In genomic region chr4:132507210-132507609, GRCm38 (mm10) we compare ENCODE assay signal across 14 mouse cellular contexts. TPM values are rescaled to one million over a fixed set of nuclear protein-coding genes. Genes with fewer than 3 reads are reported as not detected.
DNase-seq lines count a peak whose midpoint lies in the region; ATAC-seq and TF ChIP-seq lines count a peak whose summit lies in the region.
"Had no signal": no experiment of that assay in that cellular context is flagged by ENCODE, and none has a peak within 500 bp of the region (broad histone marks: within the 10 kb centered on the region; RNA-seq: fewer than 3 reads in every experiment).

No protein-coding gene starts in this region.

- dilution Hi-C loops in CH12.LX (cut with MboI; ENCODE audit: extremely low pct_ligation_motif_present, extremely low pct_unique_long_range_greater_than_20kb, low sequenced_read_pairs) = no loop called here

- H3K4me2 ChIP-seq in heart, embryonic 13.5 days = peak overlapping the region; percentile 14; the same call in 1 of the 2 replicates
- H3K4me2 ChIP-seq in CH12.LX (ENCODE audit: insufficient read depth, low read depth, poor library complexity, severe bottlenecking) = peak overlapping the region; percentile 98
- 0 out of 2 replicates have a peak overlapping the region, but pooled peaks have one; percentile 6 for H3K4me2 ChIP-seq in intestine, embryonic 15.5 days (replicated peaks)
- 0 out of 2 replicates have a peak overlapping the region, but pooled peaks have one; percentile 10 for H3K4me2 ChIP-seq in lung, embryonic 15.5 days
- H3K4me2 ChIP-seq in midbrain, embryonic 15.5 days = no peak overlapping the region
- H3K4me2 ChIP-seq: embryonic facial prominence, embryonic 12.5 days; limb, embryonic 15.5 days had no signal

- no peak for ATAC-seq in heart, embryonic 13.5 days (ENCODE audit: extremely low read depth, insufficient number of reproducible peaks, low FRiP score, low TSS enrichment)
- ATAC-seq in intestine, embryonic 15.5 days = no peak
- ATAC-seq in lung, embryonic 15.5 days (ENCODE audit: borderline replicate concordance, extremely low read depth, low FRiP score, low TSS enrichment) = no peak
- ATAC-seq in midbrain, embryonic 15.5 days (replicated peaks) = no peak
- ATAC-seq: forebrain, embryonic 16.5 days had no signal

- H3K36me3 ChIP-seq in heart, embryonic 13.5 days = no peaks in the 10 kb centered on the region
- H3K36me3 ChIP-seq in CH12.LX (replicated peaks in 1 of 2; ENCODE audit: control insufficient read depth in 1 of 2, insufficient read depth in 1 of 2, low read length in 1 of 2) = peaks cover 28 to 51% of the 10 kb centered on the region in 2 experiments
- no peaks in the 10 kb centered on the region for H3K36me3 ChIP-seq in intestine, embryonic 15.5 days
- H3K36me3 ChIP-seq in lung, embryonic 15.5 days = no peaks in the 10 kb centered on the region
- no peaks in the 10 kb centered on the region for H3K36me3 ChIP-seq in midbrain, embryonic 15.5 days (replicated peaks)
- H3K36me3 ChIP-seq: embryonic facial prominence, embryonic 12.5 days; limb, embryonic 15.5 days had no signal

- H3K4me3 ChIP-seq in heart, embryonic 13.5 days = no peak overlapping the region
- H3K4me3 ChIP-seq in CH12.LX (replicated peaks in 1 of 3; ENCODE audit: low read depth in 2 of 3, low read length in 2 of 3, poor library complexity in 1 of 3) = peak overlapping the region; percentile 1 to 96 (median 86)
- no peak overlapping the region for H3K4me3 ChIP-seq in intestine, embryonic 15.5 days (replicated peaks)
- no peak overlapping the region for H3K4me3 ChIP-seq in lung, embryonic 15.5 days
- no peak overlapping the region for H3K4me3 ChIP-seq in midbrain, embryonic 15.5 days
- H3K4me3 ChIP-seq: embryonic facial prominence, embryonic 12.5 days; limb, embryonic 15.5 days had no signal

- peak overlapping the region; percentile 17; the same call in 1 of the 2 replicates for H3K27ac ChIP-seq in heart, embryonic 13.5 days (replicated peaks)
- no peak overlapping the region for H3K27ac ChIP-seq in CH12.LX (ENCODE audit: insufficient read depth, low read depth)
- no peak overlapping the region for H3K27ac ChIP-seq in intestine, embryonic 15.5 days
- H3K27ac ChIP-seq in lung, embryonic 15.5 days = peak overlapping the region; percentile 25; the same call in 1 of the 2 replicates
- no peak overlapping the region for H3K27ac ChIP-seq in midbrain, embryonic 15.5 days
- H3K27ac ChIP-seq: embryonic facial prominence, embryonic 12.5 days; limb, embryonic 15.5 days had no signal

- no peak for TF ChIP-seq POLR2A in CH12.LX (IDR thresholded peaks at IDR 0.05; ENCODE audit: low read depth, low read length)

- H3K79me2 ChIP-seq in CH12.LX (replicated peaks; ENCODE audit: control insufficient read depth, extremely low read depth, insufficient read depth, poor library complexity, severe bottlenecking) = peaks cover 79% of the 10 kb centered on the region

- H3K27me3 ChIP-seq in heart, embryonic 13.5 days (replicated peaks) = no peaks in the 10 kb centered on the region
- no peaks in the 10 kb centered on the region for H3K27me3 ChIP-seq in CH12.LX (replicated peaks)
- no peaks in the 10 kb centered on the region for H3K27me3 ChIP-seq in intestine, embryonic 15.5 days (replicated peaks)
- H3K27me3 ChIP-seq in lung, embryonic 15.5 days = no peaks in the 10 kb centered on the region
- H3K27me3 ChIP-seq in midbrain, embryonic 15.5 days (replicated peaks) = no peaks in the 10 kb centered on the region; the same call in 1 of the 2 replicates
- H3K27me3 ChIP-seq: embryonic facial prominence, embryonic 12.5 days; limb, embryonic 15.5 days had no signal

- no peak for DNase-seq in heart, adult 18-20 months
- no peak for DNase-seq in CH12.LX (ENCODE audit: extremely low read depth)
- no peak for DNase-seq in gastrocnemius, postnatal 25 days
- no peak for DNase-seq in layer of hippocampus, adult 9-11 months
- DNase-seq: B cell, adult 2 months; cerebellum, adult 18-20 months; layer of hippocampus, postnatal 36 days had no signal

- WGBS in heart, embryonic 13.5 days = 40% methylated on average over 2 of the region's 2 CpGs
- 57% methylated on average over 2 of the region's 2 CpGs for WGBS in intestine, embryonic 15.5 days
- whole genome bisulfite sequencing in lung, embryonic 15.5 days = 50% methylated on average over 2 of the region's 2 CpGs
- WGBS in midbrain, embryonic 15.5 days = 29% methylated on average over 2 of the region's 2 CpGs

- TF ChIP-seq RAD21 in CH12.LX (IDR thresholded peaks at IDR 0.05; ENCODE audit: low read depth, low read length) = no peak

- no peak for TF ChIP-seq EP300 in CH12.LX (IDR thresholded peaks at IDR 0.05; ENCODE audit: low read length)

- no peak for TF ChIP-seq CTCF in CH12.LX (conservative IDR thresholded peaks at IDR 0.05 in 1 of 2, IDR thresholded peaks at IDR 0.05 in 1 of 2; ENCODE audit: low read depth in 2 of 2, low read length in 2 of 2)

- no peaks in the 10 kb centered on the region for H3K9me3 ChIP-seq in heart, embryonic 13.5 days
- H3K9me3 ChIP-seq in CH12.LX (replicated peaks; ENCODE audit: low read length) = no peaks in the 10 kb centered on the region
- no peaks in the 10 kb centered on the region for H3K9me3 ChIP-seq in intestine, embryonic 15.5 days
- H3K9me3 ChIP-seq in lung, embryonic 15.5 days = no peaks in the 10 kb centered on the region
- H3K9me3 ChIP-seq in midbrain, embryonic 15.5 days = no peaks in the 10 kb centered on the region
- H3K9me3 ChIP-seq: embryonic facial prominence, embryonic 12.5 days; limb, embryonic 15.5 days had no signal

- in situ Hi-C loops in CH12.LX (cut with MboI; ENCODE audit: low pct_ligation_motif_present, low pct_unique_long_range_greater_than_20kb, low sequenced_read_pairs) = loop anchor here (25.0 kb wide), 2 partner anchors 195 to 420 kb away; partner anchors contain the start of genes Epb41 and Rab42

- H3K9ac ChIP-seq in heart, embryonic 13.5 days = peak overlapping the region; percentile 60
- H3K9ac ChIP-seq in CH12.LX (ENCODE audit: insufficient read depth, low read depth) = peak overlapping the region; percentile 99
- no peak overlapping the region for H3K9ac ChIP-seq in intestine, embryonic 15.5 days
- H3K9ac ChIP-seq in lung, embryonic 15.5 days = peak overlapping the region; percentile 10; the same call in 1 of the 2 replicates
- H3K9ac ChIP-seq in midbrain, embryonic 15.5 days = no peak overlapping the region
- H3K9ac ChIP-seq: embryonic facial prominence, embryonic 12.5 days; limb, embryonic 15.5 days had no signal

- peaks cover 34% of the 10 kb centered on the region for H3K4me1 ChIP-seq in heart, embryonic 13.5 days
- H3K4me1 ChIP-seq in CH12.LX (ENCODE audit: control insufficient read depth in 1 of 2, insufficient read depth in 2 of 2) = peaks cover 12 to 58% of the 10 kb centered on the region in 2 experiments
- H3K4me1 ChIP-seq in intestine, embryonic 15.5 days (replicated peaks) = peaks cover 14% of the 10 kb centered on the region
- H3K4me1 ChIP-seq in lung, embryonic 15.5 days = peaks cover 25% of the 10 kb centered on the region
- peaks cover 9% of the 10 kb centered on the region for H3K4me1 ChIP-seq in midbrain, embryonic 15.5 days

RNA-seq across cellular contexts. Expression of gene Sesn2, which starts 3.1 kb away (rescaled TPM):
- 7.3 and 8.4 TPM in 2 replicates for polyA plus RNA-seq in heart, embryonic 13.5 days (2015; fragmentation: Nextera tagmentation; extraction: Ambion mirVana)
- 1 to 10 TPM; 2.8 TPM for total RNA-seq in heart, adult 18-20 months (2021)
- 44.3 and 68.1 TPM in 2 replicates for total RNA-seq in CH12.LX (2012; rRNA removed)
- 35.4 and 35.6 TPM in 2 replicates for total RNA-seq in CH12.LX (2014; rRNA removed)
- polyA plus RNA-seq in CH12.LX (2012; ENCODE audit: insufficient read length, low read depth) = 31.5 and 40.1 TPM in 2 replicates
- polyA plus RNA-seq in intestine, embryonic 15.5 days (2015; fragmentation: Nextera tagmentation; extraction: Ambion mirVana) = 10.8 and 11.2 TPM in 2 replicates
- 11.9 and 12.7 TPM in 2 replicates for polyA plus RNA-seq in lung, embryonic 15.5 days (2015; fragmentation: Nextera tagmentation; extraction: Ambion mirVana)
- polyA plus RNA-seq in midbrain, embryonic 15.5 days (2015; fragmentation: Nextera tagmentation; extraction: Ambion mirVana) = 8.1 and 9.7 TPM in 2 replicates
- total RNA-seq in gastrocnemius, postnatal 25 days (2021) = 1 to 10 TPM; 1.9 to 2.3 TPM

RNA-seq across cellular contexts. Expression of gene Atpif1, which starts 26.2 kb away (rescaled TPM):
- polyA plus RNA-seq in heart, embryonic 13.5 days (2015; fragmentation: Nextera tagmentation; extraction: Ambion mirVana) = 1,230 and 1,350 TPM in 2 replicates
- total RNA-seq in heart, adult 18-20 months (2021) = 100 to 1,000 TPM; 326 to 345 TPM
- total RNA-seq in CH12.LX (2012; rRNA removed) = 263 and 292 TPM in 2 replicates
- total RNA-seq in CH12.LX (2014; rRNA removed) = 342 and 353 TPM in 2 replicates
- polyA plus RNA-seq in CH12.LX (2012; ENCODE audit: insufficient read length, low read depth) = 397 TPM in 2 replicates
- polyA plus RNA-seq in intestine, embryonic 15.5 days (2015; fragmentation: Nextera tagmentation; extraction: Ambion mirVana) = 1,295 and 1,316 TPM in 2 replicates
- polyA plus RNA-seq in lung, embryonic 15.5 days (2015; fragmentation: Nextera tagmentation; extraction: Ambion mirVana) = 913 and 923 TPM in 2 replicates
- 1,207 and 1,280 TPM in 2 replicates for polyA plus RNA-seq in midbrain, embryonic 15.5 days (2015; fragmentation: Nextera tagmentation; extraction: Ambion mirVana)
- 10 to 100 TPM; 46.3 to 58.5 TPM for total RNA-seq in gastrocnemius, postnatal 25 days (2021)

RNA-seq across cellular contexts. Expression of gene Dnajc8, which starts 28.1 kb away (rescaled TPM):
- polyA plus RNA-seq in heart, embryonic 13.5 days (2015; fragmentation: Nextera tagmentation; extraction: Ambion mirVana) = 103 and 116 TPM in 2 replicates
- total RNA-seq in heart, adult 18-20 months (2021) = 10 to 100 TPM; 51.0 to 52.9 TPM
- total RNA-seq in CH12.LX (2012; rRNA removed) (117 and 129 TPM in 2 replicates), CH12.LX (2014; rRNA removed) (187 and 189 TPM in 2 replicates)
- 319 and 325 TPM in 2 replicates for polyA plus RNA-seq in CH12.LX (2012; ENCODE audit: insufficient read length, low read depth)
- polyA plus RNA-seq in intestine, embryonic 15.5 days (2015; fragmentation: Nextera tagmentation; extraction: Ambion mirVana) = 138 and 154 TPM in 2 replicates
- polyA plus RNA-seq in lung, embryonic 15.5 days (2015; fragmentation: Nextera tagmentation; extraction: Ambion mirVana) = 146 and 157 TPM in 2 replicates
- polyA plus RNA-seq in midbrain, embryonic 15.5 days (2015; fragmentation: Nextera tagmentation; extraction: Ambion mirVana) = 130 and 131 TPM in 2 replicates
- 10 to 100 TPM; 43.5 to 44.5 TPM for total RNA-seq in gastrocnemius, postnatal 25 days (2021)

RNA-seq across cellular contexts. Expression of gene Med18, which starts 43.5 kb away (rescaled TPM):
- 13.9 and 15.8 TPM in 2 replicates for polyA plus RNA-seq in heart, embryonic 13.5 days (2015; fragmentation: Nextera tagmentation; extraction: Ambion mirVana)
- 1 to 10 TPM; 4.1 to 4.5 TPM for total RNA-seq in heart, adult 18-20 months (2021)
- 17.6 and 20.9 TPM in 2 replicates for total RNA-seq in CH12.LX (2012; rRNA removed)
- 13.9 and 15.5 TPM in 2 replicates for total RNA-seq in CH12.LX (2014; rRNA removed)
- polyA plus RNA-seq in CH12.LX (2012; ENCODE audit: insufficient read length, low read depth) = 12.7 TPM in 2 replicates
- 18.9 and 21.3 TPM in 2 replicates for polyA plus RNA-seq in intestine, embryonic 15.5 days (2015; fragmentation: Nextera tagmentation; extraction: Ambion mirVana)
- 23.3 and 24.2 TPM in 2 replicates for polyA plus RNA-seq in lung, embryonic 15.5 days (2015; fragmentation: Nextera tagmentation; extraction: Ambion mirVana)
- 15.9 and 17.7 TPM in 2 replicates for polyA plus RNA-seq in midbrain, embryonic 15.5 days (2015; fragmentation: Nextera tagmentation; extraction: Ambion mirVana)
- 1 to 10 TPM; 2.6 to 4.3 TPM for total RNA-seq in gastrocnemius, postnatal 25 days (2021)

RNA-seq across cellular contexts. Expression of gene Ptafr, which starts 56.7 kb away (rescaled TPM):
- polyA plus RNA-seq in heart, embryonic 13.5 days (2015; fragmentation: Nextera tagmentation; extraction: Ambion mirVana) = 0.62 and 1.2 TPM in 2 replicates
- 1 to 10 TPM; 1.3 to 1.5 TPM for total RNA-seq in heart, adult 18-20 months (2021)
- 0.04 TPM in 1 of 2 replicates, not detected in the other for total RNA-seq in CH12.LX (2012; rRNA removed)
- 0.31 and 0.34 TPM in 2 replicates for total RNA-seq in CH12.LX (2014; rRNA removed)
- 0.65 and 1.1 TPM in 2 replicates for polyA plus RNA-seq in CH12.LX (2012; ENCODE audit: insufficient read length, low read depth)
- 1.1 TPM in 2 replicates for polyA plus RNA-seq in intestine, embryonic 15.5 days (2015; fragmentation: Nextera tagmentation; extraction: Ambion mirVana)
- 1.1 and 1.2 TPM in 2 replicates for polyA plus RNA-seq in lung, embryonic 15.5 days (2015; fragmentation: Nextera tagmentation; extraction: Ambion mirVana)
- 0.67 and 1.0 TPM in 2 replicates for polyA plus RNA-seq in midbrain, embryonic 15.5 days (2015; fragmentation: Nextera tagmentation; extraction: Ambion mirVana)
- total RNA-seq in gastrocnemius, postnatal 25 days (2021) = 1 to 10 TPM; 1.0 to 1.1 TPM

Comparison
In these comparisons a context has a peak if more than half of its experiments do, and no peak if none do; other contexts are left out.
1. H3K27ac ChIP-seq: peak in heart, embryonic 13.5 days (single experiment) and lung, embryonic 15.5 days (single experiment); none in CH12.LX (single experiment), intestine, embryonic 15.5 days (single experiment) and midbrain, embryonic 15.5 days (single experiment).
2. H3K4me3 ChIP-seq: peak in CH12.LX (3 of 3); none in heart, embryonic 13.5 days (single experiment), intestine, embryonic 15.5 days (single experiment), lung, embryonic 15.5 days (single experiment) and midbrain, embryonic 15.5 days (single experiment).
3. H3K9ac ChIP-seq: peak in heart, embryonic 13.5 days (single experiment), CH12.LX (single experiment) and lung, embryonic 15.5 days (single experiment); none in intestine, embryonic 15.5 days (single experiment) and midbrain, embryonic 15.5 days (single experiment).